Mouse (Mus musculus) kidney, postnatal 25 days (tissue): ENCODE measurements around the gene Pate4.
"Not testable (repeated sequence)": the region's sequence is repeated elsewhere in the genome, so short reads cannot be mapped to it uniquely, and the experiment has no call there.

Experiments
- DNase-seq, 2 experiments: peaks; one replicate each; pipeline ENCODE4 v3.0.0; 2021; ENCODE audit warnings: mixed read lengths in 2 of 2

Gene Pate4

DNA sequence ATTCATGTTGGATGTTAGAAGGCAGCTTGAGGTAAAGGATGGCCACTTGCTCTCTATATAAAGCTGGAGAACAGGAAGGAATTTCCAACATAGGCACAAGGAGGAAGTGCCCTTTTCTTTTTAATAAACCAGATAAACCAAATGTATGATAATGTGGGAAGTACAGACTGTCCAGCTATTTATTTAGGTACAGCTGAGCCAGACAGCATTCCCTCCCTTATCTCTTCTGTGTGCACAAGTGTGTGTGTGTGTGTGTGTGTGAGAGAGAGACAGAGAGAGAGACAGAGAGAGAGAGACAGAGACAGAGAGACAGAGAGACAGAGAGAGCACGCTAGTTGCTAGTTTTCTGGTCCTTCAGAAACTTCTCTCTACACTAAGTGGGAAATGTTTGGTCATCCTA is at the start of gene Pate4:
Gene Pate4, minus strand, starts transcription at position 101 of the 400 bp plus-strand sequence.
- DNase-seq, result no peak

DNA sequence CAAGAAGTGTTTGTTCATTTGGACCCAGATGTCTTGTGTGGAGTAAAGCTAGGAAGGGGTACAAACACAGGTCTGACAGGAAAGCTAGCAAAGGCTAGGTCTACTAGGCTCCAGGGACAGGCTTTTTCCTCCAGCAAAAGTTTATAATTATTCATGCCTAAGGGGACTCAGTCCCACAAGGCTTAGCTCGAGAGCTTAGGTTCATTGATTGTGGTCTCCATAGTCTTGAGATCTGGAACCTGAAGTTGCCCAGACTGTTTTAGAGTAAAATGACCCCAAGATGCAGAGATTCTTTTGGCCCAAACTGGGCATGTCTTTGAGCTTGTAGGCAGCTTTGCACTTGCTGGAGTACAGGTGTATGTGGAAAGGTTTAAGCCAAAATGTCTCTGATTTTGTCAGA is 36.4 kb upstream of the Pate4 start, which contains the start of gene Pate3:
Gene Pate3, minus strand, starts transcription at position 101 of the 400 bp plus-strand sequence.
- no peak for DNase-seq

DNA sequence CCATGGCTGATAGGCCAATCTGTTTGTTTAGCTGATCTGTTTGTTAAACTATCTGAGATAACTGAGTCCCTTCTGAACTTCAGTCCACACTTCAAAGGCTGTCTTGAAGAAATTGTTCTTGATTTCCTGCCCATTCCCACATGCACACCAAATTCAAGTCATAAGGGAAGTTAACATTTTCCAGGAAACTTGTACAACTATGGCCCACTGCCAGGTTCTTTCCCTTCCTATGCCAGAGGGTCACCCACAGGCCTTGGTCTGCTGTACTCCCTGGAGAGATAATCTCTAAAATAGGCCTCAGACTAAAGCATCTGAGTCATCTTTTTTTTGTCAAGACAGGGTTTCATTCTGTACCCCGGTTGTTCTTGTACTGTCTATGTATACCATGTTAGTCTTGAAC is 21.2 kb upstream of the Pate4 start:
- peak in 1 of 2 experiments; percentile 3 for DNase-seq

DNA sequence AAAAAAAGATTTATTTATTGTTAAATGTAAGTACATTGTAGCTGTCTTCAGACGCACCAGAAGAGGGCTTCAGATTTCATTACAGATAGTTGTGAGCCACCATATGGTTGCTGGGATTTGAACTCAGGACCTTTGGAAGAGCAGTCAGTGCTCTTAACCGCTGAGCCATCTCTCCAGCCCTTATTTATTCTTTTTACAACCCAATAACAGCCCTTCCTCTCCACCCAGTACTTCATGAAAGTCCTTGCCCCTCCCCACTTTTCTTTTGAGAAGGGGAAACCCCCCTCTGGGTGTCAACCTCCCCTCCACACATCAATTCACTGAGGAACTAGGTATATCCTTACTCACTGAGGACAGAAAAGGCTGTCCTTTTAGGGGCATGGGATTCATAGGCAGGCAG is 5.0 kb upstream of the Pate4 start:
- DNase-seq, result not testable (repeated sequence)

DNA sequence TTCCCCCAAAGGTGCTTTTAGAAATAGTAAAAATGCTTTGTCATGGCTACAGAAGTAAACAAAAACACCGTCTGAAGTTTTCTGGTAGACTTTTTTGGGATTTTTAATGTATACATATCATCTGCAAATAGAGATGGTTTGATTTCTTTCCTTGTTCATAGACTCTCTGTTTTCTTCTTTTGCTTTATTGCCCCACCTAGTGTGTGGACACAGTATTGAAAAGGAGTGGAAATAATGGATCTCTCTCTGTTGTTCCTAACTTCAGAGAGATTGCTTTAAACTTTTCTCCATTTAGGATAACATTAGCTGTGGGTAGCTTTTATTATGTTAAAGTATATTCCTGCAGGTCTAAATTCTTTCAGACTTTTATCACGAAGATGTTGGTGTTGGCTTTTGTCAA is 2.3 kb upstream of the Pate4 start:
- no peak for DNase-seq

DNA sequence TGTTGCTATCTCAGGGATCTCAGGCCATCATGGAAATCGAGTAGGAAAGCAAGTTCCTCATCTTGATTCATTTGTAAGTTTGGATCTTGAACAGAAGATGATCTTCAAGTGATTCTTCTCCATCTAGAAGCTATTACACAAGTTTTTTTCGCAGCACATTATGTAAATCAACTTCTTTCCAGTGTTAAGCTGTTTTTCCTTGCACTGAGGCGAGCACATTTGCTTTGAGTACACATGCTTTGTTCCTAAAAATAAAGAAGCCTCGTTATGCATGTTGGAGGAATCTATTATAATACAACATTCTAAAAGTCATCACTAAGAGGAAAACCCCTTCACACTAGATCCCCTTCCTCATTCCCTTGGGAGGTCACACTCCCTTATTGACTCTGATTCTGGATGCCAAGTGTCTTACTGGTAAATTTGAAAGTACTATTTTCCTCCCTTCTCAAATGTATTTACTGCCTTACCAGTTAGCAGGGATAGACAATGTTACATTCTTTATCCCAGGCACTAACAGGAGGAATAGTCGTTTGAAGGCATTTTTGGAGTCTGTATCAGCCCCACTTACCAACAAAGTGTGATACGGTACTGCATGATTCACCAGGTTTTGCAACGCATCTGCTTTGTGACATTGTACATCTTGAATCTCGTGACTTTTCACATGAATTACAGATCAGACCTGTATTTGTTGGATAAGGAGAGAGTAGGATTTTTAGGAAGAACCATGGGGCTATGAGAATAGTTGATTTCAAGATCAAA is 3.9 kb downstream of the Pate4 start:
- no peak for DNase-seq

DNA sequence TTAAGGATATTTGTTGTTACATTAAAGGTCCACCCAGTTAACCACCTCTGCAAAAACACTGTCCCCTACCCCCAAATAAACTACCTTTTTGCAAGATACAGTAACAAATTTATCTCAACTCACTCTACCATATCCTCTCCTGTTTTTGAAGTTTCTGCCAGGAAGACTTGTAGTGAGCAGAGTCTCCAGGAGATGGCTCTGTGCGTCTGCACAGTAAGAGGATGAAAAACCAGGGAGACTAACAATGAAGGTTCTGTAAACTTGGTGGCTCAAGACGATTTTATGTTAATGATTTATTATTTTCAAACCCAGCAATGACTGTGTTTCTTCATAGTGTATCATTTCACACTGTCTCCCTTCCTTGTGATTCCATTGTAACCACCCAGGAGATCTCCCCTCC is 18.8 kb downstream of the Pate4 start:
- peak in 1 of 2 experiments; percentile 39 for DNase-seq

DNA sequence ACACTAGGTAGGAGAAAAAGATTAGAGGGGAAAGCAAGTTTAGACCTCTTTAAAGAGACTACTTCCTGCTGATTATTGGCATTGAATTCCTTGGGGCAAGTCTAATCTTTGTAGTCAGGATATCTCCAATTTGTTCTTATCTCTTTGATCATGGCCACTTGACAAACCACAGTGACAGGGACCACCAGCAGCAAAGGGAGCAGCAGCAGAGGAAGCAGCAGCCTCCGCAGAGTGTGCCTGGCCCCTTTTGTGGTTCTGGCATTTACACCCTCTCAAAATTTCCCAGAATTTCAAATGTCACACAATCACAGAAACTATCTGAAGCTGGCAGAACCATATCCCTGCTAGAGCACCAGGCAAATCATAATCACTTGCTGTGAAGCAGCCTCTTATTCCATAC is 24.1 kb downstream of the Pate4 start:
- DNase-seq, result no peak

DNA sequence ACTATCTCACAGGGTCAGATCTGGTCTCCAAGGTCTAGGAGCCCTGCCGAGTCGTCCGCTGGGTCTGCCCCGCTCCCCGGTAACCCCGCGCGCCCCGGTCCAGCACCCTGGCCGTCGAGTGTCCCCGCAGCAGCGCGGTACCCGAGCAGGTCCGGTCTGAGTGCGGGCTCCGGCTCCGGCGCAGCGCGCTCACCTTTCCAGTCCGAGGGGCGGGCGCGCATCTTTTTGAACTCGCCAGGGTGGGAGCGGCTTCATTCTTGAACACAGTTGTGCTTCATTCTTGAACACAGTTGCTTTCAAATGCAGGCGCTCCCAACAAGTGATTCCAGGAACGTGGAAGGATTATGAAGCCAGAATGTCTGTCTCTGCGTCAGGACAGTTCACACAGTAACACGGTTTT is 37.3 kb downstream of the Pate4 start:
- DNase-seq, result no peak

DNA sequence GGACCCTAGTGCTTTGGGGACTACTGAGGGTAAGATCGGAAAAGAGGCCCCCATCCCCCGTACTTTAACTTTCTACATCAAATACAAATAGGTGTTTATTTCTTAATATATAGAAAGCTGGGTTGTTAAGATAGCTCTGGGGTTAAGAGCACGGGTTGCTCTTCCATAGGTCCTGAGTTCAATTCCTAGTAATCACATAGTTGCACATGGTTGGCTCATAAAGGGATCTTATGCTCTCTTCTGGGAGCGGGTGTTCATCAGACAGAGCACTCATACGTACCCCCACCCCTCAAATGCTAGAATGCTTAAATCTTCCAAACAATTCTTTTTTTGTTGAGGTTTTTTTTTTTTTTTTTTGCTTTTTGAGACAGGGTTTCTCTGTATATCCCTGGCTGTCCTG is 41.1 kb downstream of the Pate4 start:
- DNase-seq, result no peak

DNA sequence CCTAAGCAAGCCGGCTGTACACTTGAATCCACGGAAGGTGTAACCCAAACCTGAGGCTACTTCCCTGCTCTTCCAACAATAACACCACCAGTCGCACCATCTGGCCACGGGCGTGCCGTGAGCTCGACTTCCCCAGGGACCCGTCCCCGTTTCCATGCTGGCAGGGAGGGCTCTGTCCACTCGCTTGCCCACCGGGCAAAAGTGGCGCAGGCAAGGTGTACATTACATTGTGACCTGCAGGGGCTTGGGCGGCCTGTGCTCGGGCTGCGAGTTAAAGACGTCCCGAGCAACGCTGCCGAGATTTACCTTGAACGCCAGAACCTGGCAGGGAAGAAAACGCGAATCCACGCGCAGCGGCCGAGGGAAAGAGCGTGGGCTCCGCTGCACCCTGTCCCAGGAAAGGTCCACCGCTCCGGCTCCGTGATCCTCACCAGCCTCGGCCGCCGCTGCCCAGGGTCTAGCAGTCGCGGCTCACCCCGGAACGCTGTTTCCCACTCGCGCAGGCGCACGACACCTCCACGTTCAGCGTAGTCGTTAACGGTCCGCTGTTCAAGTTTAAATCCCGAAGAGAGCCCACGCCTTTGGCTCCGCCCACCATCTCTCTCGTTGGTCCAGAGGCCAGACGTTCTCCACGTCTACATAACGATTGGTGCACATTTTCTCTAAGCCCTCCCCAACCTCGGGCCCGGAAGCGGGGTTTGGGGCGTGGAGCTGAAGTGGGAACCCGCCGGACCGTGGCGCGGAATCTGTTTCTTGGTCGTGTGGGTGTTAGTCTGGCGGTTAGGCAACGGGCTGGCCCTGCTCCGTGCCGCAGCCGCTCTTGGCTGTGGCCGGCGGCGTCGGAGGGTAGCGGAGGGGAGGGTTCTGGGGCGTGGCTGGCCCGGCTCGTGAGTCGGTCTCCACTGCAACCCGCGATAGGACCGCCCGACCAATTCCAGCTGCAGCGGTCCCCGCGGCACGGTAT is 41.9 kb downstream of the Pate4 start, which contains the start of the genes Pate2 and Hyls1:
Gene Pate2, plus strand, starts transcription at position 714 of the 964 bp plus-strand sequence.
Gene Hyls1, minus strand, starts transcription at position 828 of the 964 bp plus-strand sequence.
- peak; percentile 97 for DNase-seq

DNA sequence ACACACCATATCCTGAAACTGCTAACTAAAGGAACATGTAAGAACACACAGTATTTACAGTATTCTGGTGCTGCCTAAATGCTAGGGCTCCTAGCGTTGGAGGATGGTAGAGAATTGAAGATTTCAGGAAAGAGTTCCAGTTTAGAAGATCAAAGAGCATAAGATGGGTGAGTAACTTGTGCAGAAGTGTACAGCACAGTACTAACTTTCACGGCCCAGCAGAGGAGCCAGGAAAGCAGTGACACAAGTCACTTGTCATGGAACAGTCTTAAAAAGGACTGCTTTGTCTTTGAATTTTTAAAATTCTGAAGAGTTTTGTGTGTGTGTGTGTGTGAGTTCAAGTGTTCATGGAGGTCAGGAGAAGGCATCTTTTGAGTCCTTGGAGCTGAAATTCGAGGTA is 43.7 kb downstream of the Pate4 start:
- no peak for DNase-seq

DNA sequence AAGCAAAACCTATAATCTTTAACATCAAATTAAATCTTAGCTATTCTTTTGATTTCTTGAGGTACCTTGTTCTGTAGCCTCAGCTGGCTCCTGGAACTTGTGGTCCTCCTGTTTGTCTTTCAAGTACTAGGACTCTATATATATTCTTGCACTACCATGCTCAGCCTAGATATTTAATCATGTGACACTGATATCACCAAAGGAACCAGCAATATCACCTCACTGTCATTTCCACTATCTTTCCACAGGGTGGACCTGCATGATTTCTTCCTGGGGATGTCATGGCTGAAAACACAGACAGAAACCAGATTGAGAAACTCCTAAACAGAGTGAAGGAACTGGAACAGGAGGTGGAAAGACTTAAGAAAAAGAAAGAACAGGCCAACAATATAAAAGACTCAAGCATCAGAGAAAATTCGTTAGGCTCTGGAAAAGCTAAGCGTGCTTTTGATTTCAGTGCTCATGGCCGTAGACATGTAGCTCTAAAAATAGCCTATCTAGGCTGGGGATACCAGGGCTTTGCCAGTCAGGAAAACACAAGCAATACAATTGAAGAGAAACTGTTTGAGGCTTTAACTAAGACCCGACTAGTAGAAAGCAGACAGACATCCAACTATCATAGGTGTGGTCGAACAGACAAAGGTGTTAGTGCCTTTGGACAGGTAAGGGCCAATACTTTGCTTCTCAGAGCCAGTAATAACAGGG is 47.1 kb downstream of the Pate4 start:
- DNase-seq, result no peak

DNA sequence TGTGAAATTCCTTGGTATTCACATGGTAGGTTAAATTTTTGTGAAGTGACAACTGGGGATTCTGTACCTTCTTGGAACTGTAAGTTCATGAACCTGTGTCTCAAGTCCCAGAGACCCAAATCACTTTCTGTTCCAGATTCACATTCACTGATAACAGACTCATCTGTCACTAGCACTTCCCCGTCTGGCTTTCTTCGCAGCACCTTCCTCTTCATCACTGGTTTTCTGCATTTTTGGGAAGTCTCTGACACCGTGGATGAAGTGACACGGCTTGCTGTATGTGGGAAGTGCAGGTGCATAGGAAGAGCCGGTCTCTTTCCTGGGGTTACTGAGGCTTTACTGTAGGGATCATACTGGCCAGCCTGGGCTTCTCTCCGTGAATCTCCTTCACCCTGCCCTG is 50.2 kb downstream of the Pate4 start:
- no peak for DNase-seq

DNA sequence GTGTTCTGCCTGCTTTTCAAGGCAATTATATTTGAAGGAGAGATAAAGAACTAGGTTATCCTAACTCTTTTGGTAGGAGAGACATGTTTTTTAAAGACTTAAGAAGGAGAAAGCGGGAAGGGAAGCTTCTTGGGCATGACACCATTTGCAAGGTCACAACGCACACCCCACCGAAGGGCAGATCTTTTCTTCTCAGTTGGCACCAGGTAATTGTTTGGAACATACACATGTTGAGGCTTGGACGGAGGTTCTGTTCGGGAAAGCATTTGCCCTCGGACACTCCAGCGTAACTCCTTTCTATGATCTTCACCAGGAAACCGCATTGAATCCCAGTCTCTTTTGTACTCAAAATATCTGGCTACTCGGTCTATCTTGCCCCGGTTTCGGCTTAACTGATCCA is 50.7 kb downstream of the Pate4 start:
- DNase-seq, result no peak

DNA sequence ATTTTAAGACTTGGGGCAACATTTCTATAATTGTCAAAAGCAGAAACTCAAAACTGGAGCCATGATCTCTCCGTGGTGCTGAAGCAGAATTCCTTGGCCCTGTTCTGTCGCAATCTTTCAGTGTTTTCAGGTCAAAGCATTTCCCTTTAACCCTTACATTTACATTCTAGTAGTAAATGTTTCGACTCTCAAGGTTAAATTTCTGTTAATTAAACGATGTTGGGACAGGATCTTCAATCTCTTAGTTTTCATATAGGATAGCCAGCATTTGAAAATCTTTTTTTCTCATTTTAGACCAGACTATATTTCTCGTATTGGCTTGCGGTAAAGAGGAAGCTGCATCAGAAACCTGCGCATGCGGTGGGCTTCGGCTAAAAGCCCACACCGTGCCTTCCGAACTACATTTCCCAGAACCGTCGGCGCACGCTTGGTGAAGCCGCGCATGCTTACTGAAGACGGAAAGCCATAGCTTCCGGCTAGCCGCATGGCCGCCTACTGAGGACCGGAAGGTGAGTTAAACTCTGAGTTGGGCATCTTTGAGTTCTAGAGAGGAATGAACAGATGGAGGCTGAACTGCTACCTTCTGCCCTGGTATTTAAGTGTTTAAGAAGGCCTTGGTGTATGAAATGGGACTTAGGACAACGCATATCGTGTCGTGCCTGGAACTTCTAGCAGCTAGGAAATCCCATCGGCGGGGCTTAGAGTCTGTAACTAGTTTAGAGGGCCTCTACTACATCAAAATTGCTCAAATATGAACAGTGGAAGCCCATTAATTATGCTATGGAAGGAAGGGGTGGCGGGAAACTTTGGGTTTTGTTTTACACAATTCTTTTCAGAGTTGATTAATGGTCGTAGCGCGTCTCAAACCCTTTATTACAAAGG is 52.5 kb downstream of the Pate4 start:
- DNase-seq, result peak; percentile 82 to 88

DNA sequence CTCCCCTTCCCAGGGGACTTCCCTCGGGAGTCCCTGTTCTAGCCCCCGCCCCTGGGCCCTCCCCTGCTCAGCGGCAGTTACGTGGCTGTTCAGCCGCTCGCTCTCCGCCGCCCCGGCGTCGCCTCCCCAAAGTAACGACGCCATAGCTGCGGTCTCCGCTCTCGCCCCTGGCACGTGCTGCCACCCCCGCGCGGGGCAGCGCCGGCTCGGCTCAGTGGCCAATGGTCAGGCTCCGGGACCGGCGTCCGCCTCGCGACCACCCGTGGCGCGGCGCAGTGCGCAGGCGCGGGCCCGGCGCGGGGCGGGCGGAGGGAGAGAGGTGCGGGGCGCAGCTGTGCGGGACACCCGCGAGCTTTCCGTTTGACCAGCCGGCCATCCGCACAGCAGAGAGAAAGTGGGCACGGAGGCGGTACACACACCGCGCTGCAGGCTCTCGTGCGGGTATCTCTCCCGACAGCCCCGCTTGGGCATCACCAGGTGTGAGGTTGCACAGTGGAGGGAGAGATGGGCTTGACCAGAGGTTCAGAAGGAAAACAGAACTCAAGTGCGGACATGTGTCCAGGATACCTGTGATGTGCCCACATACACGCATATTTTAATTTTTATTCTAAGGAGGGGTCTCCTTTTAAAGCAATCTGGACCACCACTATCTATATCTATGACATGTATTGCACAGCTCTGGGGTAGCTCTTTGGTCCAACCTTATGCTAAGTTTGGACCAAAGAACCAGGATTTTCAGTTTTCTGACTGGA is 53.3 kb downstream of the Pate4 start, which contains the start of the genes Ddx25 and Pus3:
Gene Ddx25, minus strand, starts transcription at position 272 of the 752 bp plus-strand sequence.
Gene Pus3, plus strand, starts transcription at position 339 of the 752 bp plus-strand sequence.
- peak; percentile 7 to 40 for DNase-seq
